Mouse (Mus musculus): ENCODE measurements around the gene Prr15l. TPM values are rescaled to one million over a fixed set of nuclear protein-coding genes. Genes with fewer than 3 reads are reported as not detected.

Prr15l gene
- polyA plus RNA-seq, 1 experiment = 56.2 TPM

DNA sequence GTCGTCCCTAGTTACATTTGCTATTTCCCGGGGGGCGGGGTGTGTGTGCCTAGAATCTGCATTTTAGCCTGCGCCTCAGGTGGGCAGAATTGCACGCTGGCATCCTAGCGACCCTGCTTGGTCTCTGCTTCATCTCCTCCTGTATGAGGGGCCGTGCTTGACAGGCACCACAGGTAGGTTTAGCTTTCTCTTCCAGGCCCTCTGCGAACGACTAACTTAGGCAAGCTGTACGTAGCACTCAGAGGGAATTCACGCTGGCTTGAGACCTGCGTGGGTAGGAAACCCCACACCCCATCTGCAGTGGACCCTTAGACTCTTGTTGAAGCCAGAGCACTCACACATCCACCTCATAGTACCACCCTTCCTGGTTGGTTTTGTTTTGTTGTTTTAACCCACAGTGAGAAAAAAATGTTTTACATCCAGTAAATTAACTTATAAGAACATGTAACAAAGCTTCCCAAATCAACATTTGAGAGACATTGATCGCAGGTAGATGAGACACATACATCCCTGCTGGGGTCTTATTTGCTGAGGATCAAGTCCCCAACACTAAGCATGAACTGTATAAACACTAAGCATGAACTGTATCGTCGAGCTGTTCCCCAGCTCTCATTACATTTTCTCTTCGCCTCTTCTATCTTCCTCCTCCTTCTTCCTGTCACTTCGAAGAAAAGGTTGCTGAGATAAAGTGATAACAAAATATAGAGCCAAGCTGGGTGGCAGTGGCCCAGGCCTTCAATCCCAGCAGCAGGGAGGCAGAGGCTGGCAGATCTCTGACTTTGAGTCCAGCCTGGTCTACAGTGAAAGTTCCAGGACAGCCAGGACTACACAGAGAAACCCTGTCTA lies 50.7 kb downstream of the Prr15l start:
- no peak for TF ChIP-seq CTCF (IDR thresholded peaks at IDR 0.05; ENCODE audit: insufficient read depth, low read length)
- TF ChIP-seq POLR2A (IDR thresholded peaks at IDR 0.05; ENCODE audit: borderline replicate concordance, extremely low read depth, low read depth, low read length) = no peak
- peak overlapping the region; percentile 73 for H3K4me3 ChIP-seq (replicated peaks; ENCODE audit: extremely low read depth, low read depth, low read length)
- no peak for DNase-seq
- 18% methylated on average over 17 of the region's 17 CpGs for whole genome bisulfite sequencing
- peaks cover 13% of the 10 kb centered on the region for H3K4me1 ChIP-seq (ENCODE audit: control insufficient read depth, insufficient read depth, low read length)

GRCm38 (mm10) chr11:96979329-96979728 lies 51.4 kb downstream of the Prr15l start:
- Histone ChIP-seq H3K4me1 (ENCODE audit: control insufficient read depth, insufficient read depth, low read length) (peaks cover 8% of the 10 kb centered on the region), H3K4me3 (replicated peaks; ENCODE audit: extremely low read depth, low read depth, low read length) (no peak overlapping the region)
- no peak for DNase-seq
- WGBS = 84% methylated on average over 7 of the region's 7 CpGs
- TF ChIP-seq POLR2A (IDR thresholded peaks at IDR 0.05; ENCODE audit: borderline replicate concordance, extremely low read depth, low read depth, low read length) (no peak), CTCF (IDR thresholded peaks at IDR 0.05; ENCODE audit: insufficient read depth, low read length) (no peak)

- DNase-seq = no peak
- Histone ChIP-seq H3K4me1 (ENCODE audit: control insufficient read depth, insufficient read depth, low read length) (peaks cover 8% of the 10 kb centered on the region), H3K4me3 (replicated peaks; ENCODE audit: extremely low read depth, low read depth, low read length) (no peak overlapping the region)
- WGBS = 78% methylated on average over 5 of the region's 5 CpGs
- no peak for TF ChIP-seq CTCF (IDR thresholded peaks at IDR 0.05; ENCODE audit: insufficient read depth, low read length)
- TF ChIP-seq POLR2A (IDR thresholded peaks at IDR 0.05; ENCODE audit: borderline replicate concordance, extremely low read depth, low read depth, low read length) = no peak
These were observed 52.1 kb downstream of the Prr15l start for GRCm38 (mm10) chr11:96980021-96980420.

- no peak overlapping the region for H3K4me3 ChIP-seq (replicated peaks; ENCODE audit: extremely low read depth, low read depth, low read length)
- peaks cover 4% of the 10 kb centered on the region for H3K4me1 ChIP-seq (ENCODE audit: control insufficient read depth, insufficient read depth, low read length)
- TF ChIP-seq POLR2A (IDR thresholded peaks at IDR 0.05; ENCODE audit: borderline replicate concordance, extremely low read depth, low read depth, low read length) = no peak
- TF ChIP-seq CTCF (IDR thresholded peaks at IDR 0.05; ENCODE audit: insufficient read depth, low read length) = no peak
- WGBS = 58% methylated on average over 15 of the region's 15 CpGs
- no peak for DNase-seq
These were observed 53.6 kb downstream of the Prr15l start for GRCm38 (mm10) chr11:96981461-96981860.

GRCm38 (mm10) chr11:96982355-96982754 lies 54.5 kb downstream of the Prr15l start:
- 1% methylated on average over 7 of the region's 7 CpGs for WGBS
- Histone ChIP-seq H3K4me3 (replicated peaks; ENCODE audit: extremely low read depth, low read depth, low read length) (no peak overlapping the region), H3K4me1 (ENCODE audit: control insufficient read depth, insufficient read depth, low read length) (peaks cover 4% of the 10 kb centered on the region)
- peak; percentile 73 for DNase-seq
- TF ChIP-seq POLR2A (IDR thresholded peaks at IDR 0.05; ENCODE audit: borderline replicate concordance, extremely low read depth, low read depth, low read length) (no peak), CTCF (IDR thresholded peaks at IDR 0.05; ENCODE audit: insufficient read depth, low read length) (peak; percentile 92)

GRCm38 (mm10) chr11:96982859-96983258 lies 55.0 kb downstream of the Prr15l start, which contains the start of gene Sp2:
Sp2 (minus strand) TSS chr11:96982959.
- DNase-seq = no peak
- H3K4me3 ChIP-seq (replicated peaks; ENCODE audit: extremely low read depth, low read depth, low read length) = no peak within 1 kb of the TSS
- H3K4me1 ChIP-seq (ENCODE audit: control insufficient read depth, insufficient read depth, low read length) = peaks cover 4% of the 10 kb centered on the region
- 65% methylated on average over 7 of the region's 7 CpGs for WGBS
- TF ChIP-seq CTCF (IDR thresholded peaks at IDR 0.05; ENCODE audit: insufficient read depth, low read length) = no peak
- no peak for TF ChIP-seq POLR2A (IDR thresholded peaks at IDR 0.05; ENCODE audit: borderline replicate concordance, extremely low read depth, low read depth, low read length)

- WGBS = 59% methylated on average over 4 of the region's 4 CpGs
- TF ChIP-seq POLR2A (IDR thresholded peaks at IDR 0.05; ENCODE audit: borderline replicate concordance, extremely low read depth, low read depth, low read length) = no peak
- H3K4me1 ChIP-seq (ENCODE audit: control insufficient read depth, insufficient read depth, low read length) = peaks cover 3% of the 10 kb centered on the region; the same call in 1 of the 2 replicates
- DNase-seq = no peak
- H3K4me3 ChIP-seq (replicated peaks; ENCODE audit: extremely low read depth, low read depth, low read length) = no peak overlapping the region
These were observed 57.0 kb downstream of the Prr15l start for GRCm38 (mm10) chr11:96984903-96985302.

GRCm38 (mm10) chr11:96986463-96986862 lies 58.6 kb downstream of the Prr15l start:
- TF ChIP-seq POLR2A (IDR thresholded peaks at IDR 0.05; ENCODE audit: borderline replicate concordance, extremely low read depth, low read depth, low read length) (no peak), CTCF (IDR thresholded peaks at IDR 0.05; ENCODE audit: insufficient read depth, low read length) (no peak)
- H3K4me3 ChIP-seq (replicated peaks; ENCODE audit: extremely low read depth, low read depth, low read length) = no peak overlapping the region
- H3K4me1 ChIP-seq (ENCODE audit: control insufficient read depth, insufficient read depth, low read length) = peaks cover 3% of the 10 kb centered on the region; the same call in 1 of the 2 replicates
- no peak for DNase-seq
- 53% methylated on average over 3 of the region's 3 CpGs for WGBS

Other genes starting within 250 kb of the Prr15l start
- 23.5 and 26.8 TPM in 2 replicates for gene Snx11, start 150.5 kb upstream of the Prr15l start, polyA plus RNA-seq (2012; rRNA removed)
- 15.3 and 19.0 TPM in 2 replicates for gene Cbx1, start 139.0 kb upstream of the Prr15l start, polyA plus RNA-seq (2012; rRNA removed)
- gene Nfe2l1, start 98.1 kb upstream of the Prr15l start, polyA plus RNA-seq (2012; rRNA removed) = 225 and 264 TPM in 2 replicates
- gene Copz2, start 78.2 kb upstream of the Prr15l start, polyA plus RNA-seq (2012; rRNA removed) = 39.7 and 44.8 TPM in 2 replicates
- 25.4 and 30.1 TPM in 2 replicates for gene Cdk5rap3, start 11.6 kb upstream of the Prr15l start, polyA plus RNA-seq (2012; rRNA removed)
- gene Pnpo, start 15.9 kb downstream of the Prr15l start, polyA plus RNA-seq (2012; rRNA removed) = 20.7 and 24.0 TPM in 2 replicates
- gene Sp2, start 54.9 kb downstream of the Prr15l start, polyA plus RNA-seq (2012; rRNA removed) = 23.1 and 26.3 TPM in 2 replicates
- gene Sp6, start 85.3 kb downstream of the Prr15l start, polyA plus RNA-seq (2012; rRNA removed) = 5.0 and 8.5 TPM in 2 replicates
- gene Scrn2, start 101.8 kb downstream of the Prr15l start, polyA plus RNA-seq (2012; rRNA removed) = 16.2 and 20.2 TPM in 2 replicates
- 3.7 and 4.3 TPM in 2 replicates for gene Lrrc46, start 113.3 kb downstream of the Prr15l start, polyA plus RNA-seq (2012; rRNA removed)
- 64.8 and 80.5 TPM in 2 replicates for gene Mrpl10, start 113.5 kb downstream of the Prr15l start, polyA plus RNA-seq (2012; rRNA removed)
- 15.7 and 18.1 TPM in 2 replicates for gene Osbpl7, start 122.5 kb downstream of the Prr15l start, polyA plus RNA-seq (2012; rRNA removed)
- gene Tbx21, start 187.2 kb downstream of the Prr15l start, polyA plus RNA-seq (2012; rRNA removed) = 1.9 and 3.0 TPM in 2 replicates
- 55.8 and 85.1 TPM in 2 replicates for gene Tbkbp1, start 223.4 kb downstream of the Prr15l start, polyA plus RNA-seq (2012; rRNA removed)

Measured in lung, adult 2 months (tissue).